Mouse (Mus musculus) adrenal gland, postnatal 10 days (tissue): ENCODE measurements around the gene Gp9. TPM values are rescaled to one million over a fixed set of nuclear protein-coding genes. Genes with fewer than 3 reads are reported as not detected.
"Not testable (repeated sequence)": the region's sequence is repeated elsewhere in the genome, so short reads cannot be mapped to it uniquely, and the experiment has no call there.

Experiments
- DNase-seq: peaks from one replicate; pipeline ENCODE4 v3.0.0; 2021; ENCODE audit warnings: mixed read lengths
- total RNA-seq, 2 experiments: library from RNA; stranded (reverse); gene quantifications; 2 replicates each; pipeline ENCODE4 v1.2.3; 2021

Gene Gp9
- total RNA-seq, 2 experiments from 2014 or later: 1.1 to 1.3 TPM

- DNase-seq: no peak
These were observed 27.5 kb upstream of the Gp9 start for GRCm38 (mm10) chr6:87750184-87750910.

GRCm38 (mm10) chr6:87751574-87751973 lies 26.3 kb upstream of the Gp9 start:
- no peak for DNase-seq

GRCm38 (mm10) chr6:87755196-87755595 lies 22.7 kb upstream of the Gp9 start:
- DNase-seq: no peak

- no peak for DNase-seq
These were observed 21.0 kb upstream of the Gp9 start for GRCm38 (mm10) chr6:87756896-87757295.

GRCm38 (mm10) chr6:87759404-87759803 lies 18.5 kb upstream of the Gp9 start:
- no peak for DNase-seq

- no peak for DNase-seq
These were observed 18.0 kb upstream of the Gp9 start for GRCm38 (mm10) chr6:87759850-87760249.

GRCm38 (mm10) chr6:87762161-87762560 lies 15.7 kb upstream of the Gp9 start:
- DNase-seq: no peak

- no peak for DNase-seq
These were observed 14.2 kb upstream of the Gp9 start for GRCm38 (mm10) chr6:87763376-87764280.

- not testable (repeated sequence) for DNase-seq
These were observed 13.6 kb upstream of the Gp9 start for GRCm38 (mm10) chr6:87764296-87764695.

- DNase-seq: no peak
These were observed 7.2 kb upstream of the Gp9 start for GRCm38 (mm10) chr6:87770626-87771025.

- DNase-seq: no peak
These were observed 3.4 kb upstream of the Gp9 start for GRCm38 (mm10) chr6:87774466-87774865.

- DNase-seq: no peak
These were observed 3.0 kb upstream of the Gp9 start for GRCm38 (mm10) chr6:87774909-87775308.

GRCm38 (mm10) chr6:87775588-87776245 lies 2.2 kb upstream of the Gp9 start:
- no peak for DNase-seq

- DNase-seq: no peak
These were observed 1.2 kb upstream of the Gp9 start for GRCm38 (mm10) chr6:87776663-87777062.

GRCm38 (mm10) chr6:87778294-87779173 lies 662 bp downstream of the Gp9 start:
- DNase-seq: no peak

GRCm38 (mm10) chr6:87779174-87780165 lies 1.6 kb downstream of the Gp9 start:
- no peak for DNase-seq

GRCm38 (mm10) chr6:87780546-87781301 lies 2.9 kb downstream of the Gp9 start:
- no peak for DNase-seq

- no peak for DNase-seq
These were observed 6.2 kb downstream of the Gp9 start for GRCm38 (mm10) chr6:87784033-87784432.

- no peak for DNase-seq
These were observed 8.7 kb downstream of the Gp9 start for GRCm38 (mm10) chr6:87786621-87787020.
